Mouse (Mus musculus) bone marrow, adult 2 months (tissue): ENCODE results near the gene Tceal7. TPM values are rescaled to one million over a fixed set of nuclear protein-coding genes. Genes with fewer than 3 reads are reported as not detected.
A peak's percentile ranks its signal among the peaks of the same experiment; 100 is the strongest.
"Not testable (repeated sequence)": the region's sequence is repeated elsewhere in the genome, so short reads cannot be mapped to it uniquely, and the experiment has no call there.

ENCODE experiments used
- H3K27ac ChIP-seq: fragments of 200-500 bp; 2 replicates; pipeline ENCODE4 v1.5.1; 2012; ENCODE audit warnings: low read depth, mild to moderate bottlenecking, control low read depth, inconsistent platforms, low read length; ENCODE audit not compliant: control insufficient read depth, poor library complexity, insufficient read depth
- H3K4me1 ChIP-seq: fragments of 200-500 bp; 2 replicates; pipeline ENCODE4 v1.6.1; 2011; ENCODE audit warnings: low read length; ENCODE audit not compliant: control insufficient read depth, insufficient read depth
- H3K4me3 ChIP-seq: fragments of 200-500 bp; replicated peaks from 2 replicates; pipeline ENCODE3; 2011; ENCODE audit warnings: mild to moderate bottlenecking, low read depth, low read length, control low read depth; ENCODE audit not compliant: control insufficient read depth
- CTCF ChIP-seq: fragments of 200-500 bp; IDR thresholded peaks from 2 replicates; pipeline ENCODE4 v1.5.1; 2011; ENCODE audit warnings: low read length, control low read depth; ENCODE audit not compliant: control insufficient read depth, insufficient read depth
- POLR2A ChIP-seq: fragments of 200-500 bp; IDR thresholded peaks from 2 replicates; pipeline ENCODE4 v1.6.1; 2011; ENCODE audit warnings: low read depth, mild to moderate bottlenecking, control low read depth, low read length, borderline replicate concordance; ENCODE audit not compliant: control insufficient read depth
- WGBS: fragments of 180-500 bp; shearing (Covaris S2); methylation state at CpG from one replicate; pipeline ENCODE4 v1.1.7; 2018; 5-methylcytosine and 5-hydroxymethylcytosine counted together
- polyA plus RNA-seq: library from polyadenylated mRNA; stranded (reverse); fragments of >200 nt; gene quantifications from 2 replicates; pipeline ENCODE4 v1.2.4, GENCODE M21; 2011; ENCODE audit warnings: low replicate concordance; ENCODE audit not compliant: missing spikeins, insufficient read depth, insufficient read length

Gene Tceal7
- polyA plus RNA-seq = not detected in 2 replicates

GRCm38 (mm10) chrX:136214729-136215677 lies at the start of gene Tceal7, which contains the start of gene Bex1:
TSS of gene Tceal7 (plus strand) at chrX:136214779.
TSS of gene Bex1 (minus strand) at chrX:136215513.
- not testable (repeated sequence) for H3K4me1 ChIP-seq, H3K4me3 ChIP-seq, H3K27ac ChIP-seq
- 21% methylated on average over 13 of the region's 67 CpGs for WGBS

GRCm38 (mm10) chrX:136170625-136171024 lies 44.0 kb upstream of the Tceal7 start:
- Histone ChIP-seq H3K27ac (no peak overlapping the region), H3K4me3 (no peak overlapping the region), H3K4me1 (no peaks in the 10 kb centered on the region; the same call in 1 of the 2 replicates)
- TF ChIP-seq CTCF (no peak), POLR2A (no peak)
- 75% methylated on average over 10 of the region's 10 CpGs for WGBS

- Histone ChIP-seq H3K27ac (no peak overlapping the region), H3K4me3 (peak overlapping the region; percentile 70), H3K4me1 (no peaks in the 10 kb centered on the region; the same call in 1 of the 2 replicates)
- 10% methylated on average over 24 of the region's 24 CpGs for WGBS
- TF ChIP-seq POLR2A = no peak
- TF ChIP-seq CTCF = no peak
Observed at GRCm38 (mm10) chrX:136171189-136172117, 43.1 kb upstream of the Tceal7 start.

- TF ChIP-seq POLR2A (no peak), CTCF (no peak)
- Histone ChIP-seq H3K4me1 (no peaks in the 10 kb centered on the region; the same call in 1 of the 2 replicates), H3K27ac (no peak within 1 kb of the TSS), H3K4me3 (peak within 1 kb of the TSS; percentile 70)
- 12% methylated on average over 10 of the region's 10 CpGs for WGBS
Observed at GRCm38 (mm10) chrX:136172118-136172551, 42.4 kb upstream of the Tceal7 start, which contains the start of gene Tceal8. TSS of gene Tceal8 (minus strand) at chrX:136172342.

- Histone ChIP-seq H3K27ac (no peak overlapping the region), H3K4me1 (no peaks in the 10 kb centered on the region; the same call in 1 of the 2 replicates), H3K4me3 (no peak overlapping the region)
- TF ChIP-seq CTCF (no peak), POLR2A (no peak)
- 31% methylated on average over 10 of the region's 10 CpGs for WGBS
Observed at GRCm38 (mm10) chrX:136172786-136173185, 41.8 kb upstream of the Tceal7 start.

GRCm38 (mm10) chrX:136180897-136181553 lies 33.6 kb upstream of the Tceal7 start:
- Histone ChIP-seq H3K27ac (no peak overlapping the region), H3K4me3 (no peak overlapping the region), H3K4me1 (no peaks in the 10 kb centered on the region)
- 24% methylated on average over 11 of the region's 11 CpGs for WGBS
- TF ChIP-seq CTCF = no peak
- no peak for TF ChIP-seq POLR2A

GRCm38 (mm10) chrX:136183107-136183506 lies 31.5 kb upstream of the Tceal7 start:
- Histone ChIP-seq H3K4me3 (no peak overlapping the region), H3K27ac (no peak overlapping the region), H3K4me1 (no peaks in the 10 kb centered on the region)
- 71% methylated on average over 1 of the region's 1 CpGs for WGBS
- TF ChIP-seq CTCF (no peak), POLR2A (no peak)
